Mouse (Mus musculus): ENCODE data around the gene Mtss1l. TPM values are rescaled to one million over a fixed set of nuclear protein-coding genes. Genes with fewer than 3 reads are reported as not detected.
"Not testable (repeated sequence)": the region's sequence is repeated elsewhere in the genome, so short reads cannot be mapped to it uniquely, and the experiment has no call there.

Gene Mtss1l
- polyA plus RNA-seq, 1 experiment from 2014 or later, result 6.4 TPM

GRCm38 (mm10) chr8:110775721-110776120 lies 54.4 kb downstream of the Mtss1l start:
- DNase-seq (ENCODE audit: low spot score), result no peak
- H3K27ac ChIP-seq, result no peak overlapping the region
- no peaks in the 10 kb centered on the region for H3K4me1 ChIP-seq
- H3K9me3 ChIP-seq, result no peaks in the 10 kb centered on the region
- H3K4me3 ChIP-seq, result no peak overlapping the region
- H3K27me3 ChIP-seq (ENCODE audit: insufficient read depth, poor library complexity, severe bottlenecking), result no peaks in the 10 kb centered on the region
- WGBS, result 86% methylated on average over 3 of the region's 3 CpGs
- H3K36me3 ChIP-seq, result no peaks in the 10 kb centered on the region

- Histone ChIP-seq H3K36me3 (no peaks in the 10 kb centered on the region), H3K9me3 (no peaks in the 10 kb centered on the region), H3K4me1 (no peaks in the 10 kb centered on the region), H3K4me3 (no peak overlapping the region), H3K27me3 (ENCODE audit: insufficient read depth, poor library complexity, severe bottlenecking) (no peaks in the 10 kb centered on the region), H3K27ac (no peak overlapping the region)
- no peak for DNase-seq (ENCODE audit: low spot score)
- 96% methylated on average over 3 of the region's 3 CpGs for WGBS
Measured at GRCm38 (mm10) chr8:110776335-110776734, 55.1 kb downstream of the Mtss1l start.

- no peak for DNase-seq (ENCODE audit: low spot score)
- 81% methylated on average over 13 of the region's 13 CpGs for WGBS
- Histone ChIP-seq H3K4me3 (no peak overlapping the region), H3K27ac (no peak overlapping the region), H3K27me3 (ENCODE audit: insufficient read depth, poor library complexity, severe bottlenecking) (no peaks in the 10 kb centered on the region), H3K36me3 (no peaks in the 10 kb centered on the region), H3K4me1 (no peaks in the 10 kb centered on the region), H3K9me3 (no peaks in the 10 kb centered on the region)
Measured at GRCm38 (mm10) chr8:110779924-110780718, 58.8 kb downstream of the Mtss1l start.

- Histone ChIP-seq H3K9me3 (no peaks in the 10 kb centered on the region), H3K27ac (no peak overlapping the region), H3K4me1 (peaks cover 5% of the 10 kb centered on the region; the same call in 1 of the 2 replicates), H3K4me3 (no peak overlapping the region), H3K36me3 (no peaks in the 10 kb centered on the region), H3K27me3 (ENCODE audit: insufficient read depth, poor library complexity, severe bottlenecking) (no peaks in the 10 kb centered on the region)
- DNase-seq (ENCODE audit: low spot score), result no peak
- 62% methylated on average over 2 of the region's 2 CpGs for WGBS
Measured at GRCm38 (mm10) chr8:110785366-110785765, 64.1 kb downstream of the Mtss1l start.

- not testable (repeated sequence) for H3K27ac ChIP-seq; H3K4me1 ChIP-seq; H3K9me3 ChIP-seq; H3K36me3 ChIP-seq; DNase-seq (ENCODE audit: low spot score); H3K27me3 ChIP-seq (ENCODE audit: insufficient read depth, poor library complexity, severe bottlenecking); H3K4me3 ChIP-seq
- 68% methylated on average over 7 of the region's 7 CpGs for WGBS
Measured at GRCm38 (mm10) chr8:110786501-110786900, 65.2 kb downstream of the Mtss1l start.

GRCm38 (mm10) chr8:110786934-110787333 lies 65.7 kb downstream of the Mtss1l start:
- Histone ChIP-seq H3K4me3 (no peak overlapping the region), H3K27me3 (ENCODE audit: insufficient read depth, poor library complexity, severe bottlenecking) (no peaks in the 10 kb centered on the region), H3K27ac (no peak overlapping the region), H3K36me3 (no peaks in the 10 kb centered on the region), H3K9me3 (no peaks in the 10 kb centered on the region), H3K4me1 (peaks cover 5% of the 10 kb centered on the region; the same call in 1 of the 2 replicates)
- 74% methylated on average over 8 of the region's 8 CpGs for WGBS
- DNase-seq (ENCODE audit: low spot score), result no peak

- H3K27me3 ChIP-seq (ENCODE audit: insufficient read depth, poor library complexity, severe bottlenecking), result no peaks in the 10 kb centered on the region
- DNase-seq (ENCODE audit: low spot score), result no peak
- WGBS, result 86% methylated on average over 9 of the region's 9 CpGs
- peaks cover 5% of the 10 kb centered on the region; the same call in 1 of the 2 replicates for H3K4me1 ChIP-seq
- H3K9me3 ChIP-seq, result no peaks in the 10 kb centered on the region
- no peaks in the 10 kb centered on the region for H3K36me3 ChIP-seq
- no peak overlapping the region for H3K27ac ChIP-seq
- no peak overlapping the region for H3K4me3 ChIP-seq
Measured at GRCm38 (mm10) chr8:110787411-110787954, 66.2 kb downstream of the Mtss1l start.

GRCm38 (mm10) chr8:110788981-110789380 lies 67.7 kb downstream of the Mtss1l start:
- no peak overlapping the region for H3K27ac ChIP-seq
- 61% methylated on average over 12 of the region's 12 CpGs for WGBS
- peaks cover 12% of the 10 kb centered on the region; the same call in 1 of the 2 replicates for H3K4me1 ChIP-seq
- no peaks in the 10 kb centered on the region for H3K9me3 ChIP-seq
- no peaks in the 10 kb centered on the region for H3K27me3 ChIP-seq (ENCODE audit: insufficient read depth, poor library complexity, severe bottlenecking)
- H3K36me3 ChIP-seq, result no peaks in the 10 kb centered on the region
- DNase-seq (ENCODE audit: low spot score), result no peak
- no peak overlapping the region for H3K4me3 ChIP-seq

- Histone ChIP-seq H3K27me3 (ENCODE audit: insufficient read depth, poor library complexity, severe bottlenecking) (no peaks in the 10 kb centered on the region), H3K4me1 (peaks cover 12% of the 10 kb centered on the region; the same call in 1 of the 2 replicates), H3K36me3 (no peaks in the 10 kb centered on the region), H3K4me3 (no peak overlapping the region), H3K9me3 (no peaks in the 10 kb centered on the region), H3K27ac (no peak overlapping the region)
- no peak for DNase-seq (ENCODE audit: low spot score)
- 53% methylated on average over 12 of the region's 12 CpGs for WGBS
Measured at GRCm38 (mm10) chr8:110789571-110789970, 68.3 kb downstream of the Mtss1l start.

- Histone ChIP-seq H3K36me3 (no peaks in the 10 kb centered on the region), H3K4me1 (peaks cover 12% of the 10 kb centered on the region; the same call in 1 of the 2 replicates), H3K27ac (no peak overlapping the region), H3K4me3 (no peak overlapping the region), H3K9me3 (no peaks in the 10 kb centered on the region), H3K27me3 (ENCODE audit: insufficient read depth, poor library complexity, severe bottlenecking) (no peaks in the 10 kb centered on the region)
- WGBS, result 61% methylated on average over 6 of the region's 6 CpGs
- DNase-seq (ENCODE audit: low spot score), result no peak
Measured at GRCm38 (mm10) chr8:110790270-110790669, 69.0 kb downstream of the Mtss1l start.

Other genes with a start within 250 kb of the Mtss1l start
- 25.3 and 31.8 TPM in 2 replicates for gene Vac14, start 102.9 kb upstream of the Mtss1l start, polyA plus RNA-seq (2016; fragmentation: Nextera tagmentation; extraction: Ambion mirVana)
- gene Il34, start 84.4 kb downstream of the Mtss1l start, polyA plus RNA-seq (2016; fragmentation: Nextera tagmentation; extraction: Ambion mirVana), result 0.33 TPM in 1 of 2 replicates, not detected in the other
- 70.0 and 74.6 TPM in 2 replicates for gene Cog4, start 125.1 kb downstream of the Mtss1l start, polyA plus RNA-seq (2016; fragmentation: Nextera tagmentation; extraction: Ambion mirVana)
- 137 and 148 TPM in 2 replicates for gene Sf3b3, start 125.3 kb downstream of the Mtss1l start, polyA plus RNA-seq (2016; fragmentation: Nextera tagmentation; extraction: Ambion mirVana)
- 10.4 and 11.2 TPM in 2 replicates for gene Fuk, start 181.0 kb downstream of the Mtss1l start, polyA plus RNA-seq (2016; fragmentation: Nextera tagmentation; extraction: Ambion mirVana)
- gene St3gal2, start 198.4 kb downstream of the Mtss1l start, polyA plus RNA-seq (2016; fragmentation: Nextera tagmentation; extraction: Ambion mirVana), result 23.2 and 30.2 TPM in 2 replicates

All from heart, embryonic 10.5 days (tissue).